Mouse (Mus musculus) small intestine, adult 2 months (tissue): Measurements from ENCODE around the gene Leo1.

Experiments
- CTCF ChIP-seq: fragments of 200-500 bp; IDR thresholded peaks from 2 replicates; pipeline ENCODE4 v1.5.1; 2012; ENCODE audit warnings: low read depth, mild to moderate bottlenecking, control low read depth, inconsistent platforms, low read length, moderate library complexity, mixed read lengths; ENCODE audit not compliant: insufficient replicate concordance, insufficient read length; ENCODE audit errors: extremely low read depth
- POLR2A ChIP-seq: fragments of 200-500 bp; IDR thresholded peaks from 2 replicates; pipeline ENCODE4 v1.6.1; 2012; ENCODE audit warnings: low read depth, mild to moderate bottlenecking, control low read depth, inconsistent platforms, low read length, moderate library complexity

GRCm38 (mm10) chr9:75423683-75424082 lies 17.6 kb upstream of the Leo1 start:
- TF ChIP-seq CTCF, result no peak
- no peak for TF ChIP-seq POLR2A
